Comparison of ENCODE assay signal across 8 mouse cellular contexts in the genomic region with DNA sequence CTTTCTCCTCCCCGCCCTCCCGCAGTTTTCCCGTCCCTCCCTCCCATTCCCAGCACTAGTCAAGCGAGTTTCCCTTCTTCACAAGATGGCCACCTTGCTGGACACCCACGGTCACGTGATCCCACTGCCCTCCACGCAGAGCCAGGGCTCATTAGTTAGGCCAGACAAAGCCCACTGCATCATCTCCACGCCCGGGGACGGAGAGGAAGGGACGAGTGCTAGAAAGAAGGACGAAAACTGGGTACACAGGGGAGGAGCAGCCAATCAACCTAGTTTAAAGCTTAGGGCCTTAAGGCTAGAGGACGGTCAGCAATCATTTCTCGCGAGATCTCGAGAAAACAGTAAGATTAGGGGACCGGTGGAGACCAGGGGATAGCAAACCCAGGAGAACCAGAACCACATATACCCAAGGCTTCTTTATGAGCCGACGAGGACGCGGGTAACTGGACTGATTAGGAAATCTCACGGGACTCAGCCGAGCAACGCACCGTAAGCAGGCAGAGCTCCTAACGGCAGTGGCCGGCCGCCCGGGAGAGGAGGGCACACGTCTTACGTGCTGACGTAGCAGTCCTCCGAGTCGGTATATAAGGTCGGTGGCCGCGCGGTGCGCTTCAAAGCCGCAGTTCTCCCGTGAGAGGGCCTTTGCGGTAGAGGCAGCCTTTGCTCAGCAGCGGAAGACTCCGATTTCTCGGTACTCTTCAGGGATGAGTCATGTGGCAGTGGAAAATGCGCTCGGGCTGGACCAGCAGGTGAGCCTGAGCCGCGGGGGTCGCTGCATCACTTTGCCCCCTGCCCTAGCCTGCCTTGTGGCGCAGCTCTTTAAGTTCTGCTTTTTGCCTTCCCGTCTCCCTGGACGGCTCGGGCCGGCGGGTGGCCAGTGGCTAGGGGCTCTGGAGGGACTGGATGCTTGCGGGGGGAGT. TPM values are rescaled to one million over a fixed set of nuclear protein-coding genes. Genes with fewer than 3 reads are reported as not detected.
DNase-seq lines count a peak whose midpoint lies in the region; ATAC-seq and TF ChIP-seq lines count a peak whose summit lies in the region.

A gene (plus strand): TSS at position 562 of the 920 bp plus-strand sequence.

- TF ChIP-seq CTCF in liver, adult 2 months (IDR thresholded peaks at IDR 0.05; ENCODE audit: low read depth, low read length) = no peak

- peak within 1 kb of the TSS; percentile 99 for H3ac ChIP-seq in myocyte (ENCODE audit: control insufficient read depth, insufficient read length)

- H3K27me3 ChIP-seq in heart, embryonic 11.5 days (ENCODE audit: control insufficient read depth, insufficient read depth, low read length) = no peaks in the 10 kb centered on the region
- no peaks in the 10 kb centered on the region; the same call in 1 of the 2 replicates for H3K27me3 ChIP-seq in kidney, embryonic 16.5 days (ENCODE audit: insufficient read depth, low read length)
- H3K27me3 ChIP-seq in liver, adult 2 months (ENCODE audit: control insufficient read depth, insufficient read depth, low read length) = no peaks in the 10 kb centered on the region
- no peaks in the 10 kb centered on the region for H3K27me3 ChIP-seq in myocyte (ENCODE audit: control insufficient read depth, insufficient read depth, insufficient read length)
- no peaks in the 10 kb centered on the region for H3K27me3 ChIP-seq in splenic B cell, adult 2 months (ENCODE audit: control insufficient read depth, insufficient read depth, low read length, poor library complexity, severe bottlenecking)

- under 1% methylated on average over 55 of the region's 57 CpGs for WGBS in heart, embryonic 11.5 days (ENCODE audit: insufficient replicate concordance)
- WGBS in kidney, embryonic 16.5 days = under 1% methylated on average over 56 of the region's 57 CpGs
- under 1% methylated on average over 54 of the region's 57 CpGs for WGBS in liver, adult 2 months

- H3K4me3 ChIP-seq in heart, embryonic 11.5 days (ENCODE audit: low read depth, low read length) = peak within 1 kb of the TSS; percentile 71
- H3K4me3 ChIP-seq in kidney, embryonic 16.5 days (ENCODE audit: low read length) = peak within 1 kb of the TSS; percentile 97
- H3K4me3 ChIP-seq in liver, adult 2 months (ENCODE audit: insufficient read depth, low read depth, low read length) = peak within 1 kb of the TSS; percentile 100
- peak within 1 kb of the TSS; percentile 85 for H3K4me3 ChIP-seq in myocyte

- H3K36me3 ChIP-seq in heart, embryonic 11.5 days (ENCODE audit: control insufficient read depth, insufficient read depth, low read length) = peaks cover 6% of the 10 kb centered on the region; the same call in 1 of the 2 replicates
- H3K36me3 ChIP-seq in kidney, embryonic 16.5 days (ENCODE audit: insufficient read depth, low read length) = peaks cover 4% of the 10 kb centered on the region
- H3K36me3 ChIP-seq in liver, adult 2 months (ENCODE audit: control insufficient read depth, insufficient read depth, low read length) = peaks cover 13% of the 10 kb centered on the region
- H3K36me3 ChIP-seq in myocyte (ENCODE audit: control insufficient read depth, insufficient read depth) = peaks cover 9% of the 10 kb centered on the region
- H3K36me3 ChIP-seq in splenic B cell, adult 2 months (ENCODE audit: control insufficient read depth, insufficient read depth, low read length, poor library complexity, severe bottlenecking) = no peaks in the 10 kb centered on the region

- no peaks in the 10 kb centered on the region for H3K4me1 ChIP-seq in heart, embryonic 11.5 days (ENCODE audit: control insufficient read depth, insufficient read depth, low read length)
- peaks cover 10% of the 10 kb centered on the region; the same call in 1 of the 2 replicates for H3K4me1 ChIP-seq in kidney, embryonic 16.5 days (ENCODE audit: insufficient read depth, low read length)
- peaks cover 14% of the 10 kb centered on the region for H3K4me1 ChIP-seq in liver, adult 2 months (ENCODE audit: control insufficient read depth, insufficient read depth, low read length)

- H3K27ac ChIP-seq in heart, embryonic 11.5 days (ENCODE audit: low read depth, low read length) = peak within 1 kb of the TSS; percentile 96
- peak within 1 kb of the TSS; percentile 97 for H3K27ac ChIP-seq in kidney, embryonic 16.5 days (ENCODE audit: low read length)
- peak within 1 kb of the TSS; percentile 99 for H3K27ac ChIP-seq in liver, adult 2 months (replicated peaks; ENCODE audit: insufficient read depth, low read depth, low read length)

- H3K9ac ChIP-seq in heart, embryonic 11.5 days (ENCODE audit: low read depth, low read length) = peak within 1 kb of the TSS; percentile 98
- peak within 1 kb of the TSS; percentile 99 for H3K9ac ChIP-seq in kidney, embryonic 16.5 days (replicated peaks; ENCODE audit: low read length)
- H3K9ac ChIP-seq in liver, adult 2 months (ENCODE audit: low read depth, low read length) = peak within 1 kb of the TSS; percentile 100

- H3K4me2 ChIP-seq in heart, embryonic 11.5 days = peak within 1 kb of the TSS; percentile 74
- H3K4me2 ChIP-seq in kidney, embryonic 16.5 days (replicated peaks; ENCODE audit: low read depth, low read length) = peak within 1 kb of the TSS; percentile 69
- peak within 1 kb of the TSS; percentile 79 for H3K4me2 ChIP-seq in myocyte (ENCODE audit: low read depth)

- H3K9me3 ChIP-seq in heart, embryonic 11.5 days (replicated peaks; ENCODE audit: control insufficient read depth, low read length) = no peaks in the 10 kb centered on the region
- H3K9me3 ChIP-seq in kidney, embryonic 16.5 days (ENCODE audit: low read length) = no peaks in the 10 kb centered on the region

- H3K79me2 ChIP-seq in liver, adult 2 months (ENCODE audit: control insufficient read depth, insufficient read depth, low read length) = peaks cover 13% of the 10 kb centered on the region
- H3K79me2 ChIP-seq in myocyte (ENCODE audit: control insufficient read depth, insufficient read depth) = peaks cover 39% of the 10 kb centered on the region

- peak; percentile 96 for ATAC-seq in erythroblast, adult 5-6 weeks (replicated peaks; ENCODE audit: low FRiP score, poor library complexity, severe bottlenecking)
- peak; percentile 93 for ATAC-seq in heart, embryonic 11.5 days (replicated peaks; ENCODE audit: insufficient number of reproducible peaks, low FRiP score, low TSS enrichment)
- ATAC-seq in kidney, embryonic 16.5 days (ENCODE audit: low FRiP score, low TSS enrichment) = peak; percentile 94

- peak; percentile 90 for DNase-seq in A20 (ENCODE audit: low read depth, low spot score)
- DNase-seq in brain, adult 2 months (ENCODE audit: low read depth, low spot score) = peak; percentile 96
- DNase-seq in liver, adult 2 months (ENCODE audit: extremely low read depth, low read depth, low spot score) = peak; percentile 83
- DNase-seq in splenic B cell, adult 2 months (ENCODE audit: low read depth, low spot score) = peak; percentile 94

- peak; percentile 98 for TF ChIP-seq POLR2A in liver, adult 2 months (IDR thresholded peaks at IDR 0.05; ENCODE audit: extremely low read depth, insufficient read depth, low read length)
- peak; percentile 99 for TF ChIP-seq POLR2A in myocyte (IDR thresholded peaks at IDR 0.05; ENCODE audit: insufficient read length, low read depth)

TF ChIP-seq in myocyte, 11 proteins besides CTCF, POLR2A, EP300 and RAD21:
- peak; percentile 97 for TF ChIP-seq USF1 (IDR thresholded peaks at IDR 0.05; ENCODE audit: low read depth)
- TF ChIP-seq REST (IDR thresholded peaks at IDR 0.05; ENCODE audit: insufficient read depth, insufficient read length) = no peak
- peak; percentile 38 for TF ChIP-seq E2F4 (IDR thresholded peaks at IDR 0.05; ENCODE audit: insufficient read depth)
- TF ChIP-seq POLR2AphosphoS2 (IDR thresholded peaks at IDR 0.05; ENCODE audit: insufficient read length, low read depth) = peak; percentile 99
- peak; percentile 36 for TF ChIP-seq SRF (IDR thresholded peaks at IDR 0.05; ENCODE audit: control insufficient read depth, insufficient read length, low read depth)
- TF ChIP-seq CEBPB (IDR thresholded peaks at IDR 0.05; ENCODE audit: insufficient read depth, poor library complexity, severe bottlenecking) = 0 out of 2 replicates have a peak, but pooled peaks have one; percentile 2
- TF ChIP-seq TCF3 (IDR thresholded peaks at IDR 0.05; ENCODE audit: insufficient read length, low read depth) = no peak
- TF ChIP-seq TCF12 (IDR thresholded peaks at IDR 0.05; ENCODE audit: insufficient read depth, poor library complexity, severe bottlenecking) = no peak
- no peak for TF ChIP-seq MAX (IDR thresholded peaks at IDR 0.05; ENCODE audit: low read depth)
- TF ChIP-seq MYOG (IDR thresholded peaks at IDR 0.05; ENCODE audit: control insufficient read depth in 1 of 3, insufficient read depth in 1 of 3, insufficient read length in 2 of 3, low read depth in 2 of 3) = no peak
- TF ChIP-seq MYOD1 (IDR thresholded peaks at IDR 0.05; ENCODE audit: control insufficient read depth in 1 of 3, insufficient read length in 2 of 3, low read depth in 2 of 3) = no peak

RNA-seq across cellular contexts. Expression of the gene that starts here (rescaled TPM):
- total RNA-seq in erythroblast, adult 5-6 weeks (2015; ENCODE audit: low replicate concordance) = 61.2 and 65.3 TPM in 2 replicates
- total RNA-seq in erythroblast, adult 5-6 weeks (2017; ENCODE audit: low replicate concordance) = 87.1 and 90.4 TPM in 2 replicates
- 99.8 and 111 TPM in 2 replicates for polyA plus RNA-seq in heart, embryonic 11.5 days (2014; fragmentation: Nextera tagmentation; extraction: Ambion mirVana)
- polyA plus RNA-seq in kidney, embryonic 16.5 days (2015; fragmentation: Nextera tagmentation; extraction: Ambion mirVana) = 128 and 132 TPM in 2 replicates
- 128 and 147 TPM in 2 replicates for total RNA-seq in liver, adult 2 months (2014; rRNA removed)
- 19.9 and 24.5 TPM in 2 replicates for polyA plus RNA-seq in liver, adult 2 months (2012; rRNA removed)
- 38.9 TPM for polyA plus RNA-seq in myocyte (2012; fragmentation: generic; extraction: Trizol)

Comparison
In these comparisons a context has a peak if more than half of its experiments do, and no peak if none do; other contexts are left out.
1. Peak in every context shown above with its lines: DNase-seq, ATAC-seq, H3K4me3 ChIP-seq and H3K27ac ChIP-seq.